19 mouse cellular contexts compared by ENCODE assay signal in genomic region chr4:56127730-56128482, GRCm38 (mm10).
A peak's percentile ranks its signal among the peaks of the same experiment; 100 is the strongest.
DNase-seq lines count a peak whose midpoint lies in the region; ATAC-seq and TF ChIP-seq lines count a peak whose summit lies in the region.
"Had no signal": no experiment of that assay in that cellular context is flagged by ENCODE, and none has a peak within 500 bp of the region (broad histone marks: within the 10 kb centered on the region; RNA-seq: fewer than 3 reads in every experiment).

No protein-coding gene starts in this region.

- peak; percentile 39 to 67 for DNase-seq in cerebellum, postnatal 10 days
- DNase-seq in cerebellum, adult 2 months = no peak
- DNase-seq in hindbrain, embryonic 10.5 days (ENCODE audit: low spot score) = no peak
- DNase-seq in right cerebral cortex, postnatal 10 days (ENCODE audit: low spot score in 2 of 2) = peak; percentile 43 to 46
- DNase-seq in right cerebral cortex, adult 18-20 months = no peak
- DNase-seq in thymus, postnatal 36 days = no peak
- DNase-seq in kidney, adult 9 months = no peak
- DNase-seq: adrenal gland, postnatal 14 days; cerebellum, adult 9-11 months; heart, postnatal 36 days had no signal

- no peaks in the 10 kb centered on the region for H3K36me3 ChIP-seq in hindbrain, embryonic 15.5 days
- H3K36me3 ChIP-seq in hindbrain, embryonic 10.5 days = no peaks in the 10 kb centered on the region
- H3K36me3 ChIP-seq: limb, embryonic 13.5 days; liver, embryonic 15.5 days had no signal

- H3K27ac ChIP-seq in cerebellum, adult 2 months (ENCODE audit: insufficient read depth, low read length) = no peak overlapping the region
- no peak overlapping the region for H3K27ac ChIP-seq in hindbrain, embryonic 15.5 days (replicated peaks)
- no peak overlapping the region for H3K27ac ChIP-seq in hindbrain, embryonic 10.5 days
- H3K27ac ChIP-seq: kidney, postnatal 0 days; layer of hippocampus, adult 2 months; limb, embryonic 13.5 days; liver, embryonic 15.5 days had no signal

- TF ChIP-seq POLR2A in cerebellum, adult 2 months (IDR thresholded peaks at IDR 0.05; ENCODE audit: borderline replicate concordance, insufficient read depth, low read length) = no peak

- H3K4me1 ChIP-seq in cerebellum, adult 2 months (ENCODE audit: control insufficient read depth, insufficient read depth, low read length) = no peaks in the 10 kb centered on the region
- no peaks in the 10 kb centered on the region for H3K4me1 ChIP-seq in hindbrain, embryonic 15.5 days (replicated peaks)
- H3K4me1 ChIP-seq in hindbrain, embryonic 10.5 days (replicated peaks) = no peaks in the 10 kb centered on the region
- H3K4me1 ChIP-seq: limb, embryonic 13.5 days; liver, embryonic 15.5 days had no signal

- peaks cover 2% of the 10 kb centered on the region; the same call in 1 of the 2 replicates for H3K27me3 ChIP-seq in cerebellum, adult 2 months (ENCODE audit: control insufficient read depth, insufficient read depth, low read length)
- no peaks in the 10 kb centered on the region for H3K27me3 ChIP-seq in hindbrain, embryonic 15.5 days
- H3K27me3 ChIP-seq in hindbrain, embryonic 10.5 days (ENCODE audit: insufficient read depth, poor library complexity, severe bottlenecking) = no peaks in the 10 kb centered on the region
- H3K27me3 ChIP-seq: CH12.LX; limb, embryonic 13.5 days; liver, embryonic 15.5 days had no signal

- H3K9me3 ChIP-seq in hindbrain, embryonic 15.5 days = no peaks in the 10 kb centered on the region
- H3K9me3 ChIP-seq in hindbrain, embryonic 10.5 days = no peaks in the 10 kb centered on the region
- H3K9me3 ChIP-seq: limb, embryonic 13.5 days; liver, embryonic 15.5 days had no signal

- WGBS in cerebellum, adult 2 months = 35% methylated on average over 8 of the region's 8 CpGs
- WGBS in hindbrain, embryonic 15.5 days = 42% methylated on average over 8 of the region's 8 CpGs
- 73% methylated on average over 8 of the region's 8 CpGs for WGBS in hindbrain, embryonic 10.5 days

- peak; percentile 77 for ATAC-seq in hindbrain, embryonic 15.5 days (ENCODE audit: low FRiP score, low read depth)
- ATAC-seq: intestine, postnatal 0 days; lung, postnatal 0 days had no signal

- no peak for TF ChIP-seq CTCF in cerebellum, adult 2 months (IDR thresholded peaks at IDR 0.05; ENCODE audit: borderline replicate concordance, insufficient read depth, low read depth, low read length)

- no peak overlapping the region for H3K4me2 ChIP-seq in hindbrain, embryonic 15.5 days
- H3K4me2 ChIP-seq: heart, embryonic 11.5 days; limb, embryonic 13.5 days; liver, embryonic 15.5 days had no signal

- no peak overlapping the region for H3K9ac ChIP-seq in hindbrain, embryonic 15.5 days
- H3K9ac ChIP-seq: limb, embryonic 13.5 days; liver, embryonic 15.5 days had no signal

- H3K4me3 ChIP-seq in cerebellum, adult 2 months (replicated peaks; ENCODE audit: insufficient read depth, low read depth, low read length) = no peak overlapping the region
- no peak overlapping the region for H3K4me3 ChIP-seq in hindbrain, embryonic 15.5 days
- no peak overlapping the region for H3K4me3 ChIP-seq in hindbrain, embryonic 10.5 days
- H3K4me3 ChIP-seq: layer of hippocampus, adult 2 months; limb, embryonic 13.5 days; liver, embryonic 15.5 days had no signal

Comparison
In these comparisons a context has a peak if more than half of its experiments do, and no peak if none do; other contexts are left out.
1. DNase-seq: peak in cerebellum, postnatal 10 days (2 of 2) and right cerebral cortex, postnatal 10 days (2 of 2); none in cerebellum, adult 2 months (0 of 2), hindbrain, embryonic 10.5 days (single experiment), right cerebral cortex, adult 18-20 months (single experiment), thymus, postnatal 36 days (0 of 2) and kidney, adult 9 months (single experiment).